Mouse (Mus musculus): ENCODE results near the gene Nxpe4.
"Not testable (repeated sequence)": the region's sequence is repeated elsewhere in the genome, so short reads cannot be mapped to it uniquely, and the experiment has no call there.

Gene Nxpe4

DNA sequence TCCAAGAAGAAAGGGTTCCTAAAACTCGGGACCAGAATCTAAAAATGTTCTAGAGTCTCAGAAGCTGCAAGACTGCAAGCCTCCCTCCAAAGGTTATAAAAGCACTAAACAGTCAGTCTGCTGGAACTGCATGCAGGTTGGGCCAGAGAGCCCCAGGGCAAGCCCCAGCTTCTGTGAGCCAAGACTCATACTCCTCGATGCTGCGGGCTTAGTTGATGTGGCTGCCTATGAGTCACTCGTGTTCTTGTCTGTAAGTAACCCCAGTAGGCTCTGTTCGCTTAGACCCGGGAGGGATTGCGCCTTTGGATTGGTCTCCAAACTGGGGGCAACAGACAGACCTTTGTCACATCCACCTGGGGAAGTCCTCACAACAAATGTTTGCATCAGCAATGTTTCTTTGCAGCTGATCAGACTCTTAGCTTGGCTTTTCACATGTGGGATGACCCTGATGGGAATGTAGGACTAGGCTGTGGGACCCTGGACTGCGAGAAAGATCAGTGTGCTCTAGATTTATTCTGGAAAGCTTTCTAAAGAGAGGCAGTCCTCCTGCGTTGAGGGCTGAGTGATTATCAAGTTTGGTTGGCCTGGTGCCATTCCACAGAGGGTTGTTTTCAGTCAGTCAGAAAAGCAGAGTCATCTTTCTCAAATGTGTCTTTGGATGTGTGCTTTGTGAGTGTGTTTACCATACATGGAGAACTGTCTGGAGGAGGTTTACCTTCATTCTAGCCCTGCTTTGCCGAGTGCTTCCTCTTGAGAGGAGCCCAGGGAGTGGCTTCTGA, 245.9 kb downstream of the Nxpe4 start:
- DNase-seq (ENCODE audit: low read depth, low spot score): no peak

DNA sequence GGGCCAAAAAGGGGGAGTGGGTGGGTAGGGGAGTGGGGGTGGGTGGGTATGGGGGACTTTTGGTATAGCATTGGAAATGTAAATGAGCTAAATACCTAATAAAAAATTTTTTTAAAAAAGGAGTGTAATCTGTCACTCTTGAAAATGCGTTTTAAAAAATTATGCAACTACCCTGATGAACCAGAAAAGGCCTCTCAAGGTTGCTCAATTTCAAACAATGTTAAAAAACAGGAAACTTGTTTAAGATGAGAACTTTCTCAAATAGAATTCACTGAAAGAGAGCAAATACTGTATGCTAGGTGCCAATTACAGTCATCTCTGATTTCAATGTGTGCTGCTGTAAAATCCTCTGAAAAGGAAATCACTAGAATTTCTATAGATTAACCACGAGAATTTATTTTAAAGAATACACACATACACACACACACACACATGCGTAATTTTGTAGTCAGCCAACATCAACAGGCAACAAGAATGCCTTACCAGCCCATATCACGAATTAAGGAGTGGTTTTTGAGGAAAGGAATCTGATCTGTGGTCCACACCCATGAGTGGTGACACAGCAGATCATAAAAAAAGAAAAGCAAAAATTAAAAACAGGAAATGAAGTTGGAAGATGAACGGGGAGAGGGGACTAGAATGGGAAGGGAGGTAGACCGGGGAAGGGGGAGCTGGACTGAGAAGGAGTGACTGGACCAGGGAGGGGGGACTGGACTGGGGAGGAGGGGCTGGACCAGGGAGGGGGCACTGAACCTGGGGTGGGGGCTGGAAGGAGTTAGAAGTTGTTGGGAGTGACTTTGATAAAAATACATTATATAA, 248.6 kb downstream of the Nxpe4 start:
- no peak for DNase-seq (ENCODE audit: low read depth, low spot score)

DNA sequence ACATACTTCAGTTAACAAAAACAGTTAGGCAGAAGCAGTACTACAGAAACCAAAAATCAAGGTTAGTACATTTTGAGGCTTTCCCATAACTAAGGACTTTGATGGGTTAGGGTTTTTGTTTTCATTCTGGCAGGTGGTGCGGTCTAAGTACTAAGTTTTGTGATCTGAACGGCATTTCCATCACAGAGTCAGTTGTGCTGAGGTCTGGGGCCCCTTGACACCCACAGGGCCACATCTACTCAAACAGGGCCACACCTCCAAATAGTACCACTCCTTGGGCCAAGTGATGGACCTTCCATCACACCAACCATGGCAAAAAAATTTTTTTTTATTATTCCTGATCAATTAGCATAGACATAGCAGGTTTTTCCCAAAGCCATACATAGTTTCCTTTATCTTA, 251.8 kb downstream of the Nxpe4 start:
- DNase-seq (ENCODE audit: low read depth, low spot score): no peak

DNA sequence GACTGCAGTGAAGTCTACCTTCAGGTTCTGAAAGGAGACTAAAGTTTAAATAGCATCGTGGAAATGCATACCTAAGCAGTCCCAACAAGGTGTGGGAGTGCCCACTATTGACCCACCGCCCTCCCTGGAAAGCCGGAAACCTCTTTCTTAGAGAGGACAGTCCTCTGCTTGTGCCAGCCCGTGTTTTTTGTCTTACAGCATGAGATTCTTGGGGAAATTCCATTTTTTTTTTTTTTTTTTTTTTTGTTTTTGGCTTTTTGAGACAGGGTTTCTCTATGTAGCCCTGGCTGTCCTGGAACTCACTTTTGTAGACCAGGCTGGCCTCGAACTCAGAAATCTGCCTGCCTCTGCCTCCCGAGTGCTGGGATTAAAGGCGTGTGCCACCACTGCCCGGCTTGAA, 255.5 kb downstream of the Nxpe4 start:
- not testable (repeated sequence) for DNase-seq (ENCODE audit: low read depth, low spot score)

DNA sequence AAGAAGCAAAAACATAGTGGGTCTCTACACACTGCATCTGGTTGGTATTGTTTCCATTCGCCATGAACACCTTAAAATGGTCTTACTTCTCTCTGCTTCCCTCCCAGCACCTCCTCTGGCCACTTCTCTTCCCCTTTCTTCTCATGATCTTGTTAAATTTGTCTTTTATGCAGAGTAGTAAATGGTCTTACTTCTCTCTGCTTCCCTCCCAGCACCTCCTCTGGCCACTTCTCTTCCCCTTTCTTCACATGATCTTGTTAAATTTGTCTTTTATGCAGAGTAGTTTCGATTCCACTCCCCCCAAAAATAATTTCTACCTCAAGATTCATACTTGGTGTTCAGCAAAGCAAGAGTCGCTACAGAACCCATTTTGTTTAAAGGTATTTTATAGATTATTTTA, 256.2 kb downstream of the Nxpe4 start:
- peak; percentile 62 for DNase-seq (ENCODE audit: low read depth, low spot score)

DNA sequence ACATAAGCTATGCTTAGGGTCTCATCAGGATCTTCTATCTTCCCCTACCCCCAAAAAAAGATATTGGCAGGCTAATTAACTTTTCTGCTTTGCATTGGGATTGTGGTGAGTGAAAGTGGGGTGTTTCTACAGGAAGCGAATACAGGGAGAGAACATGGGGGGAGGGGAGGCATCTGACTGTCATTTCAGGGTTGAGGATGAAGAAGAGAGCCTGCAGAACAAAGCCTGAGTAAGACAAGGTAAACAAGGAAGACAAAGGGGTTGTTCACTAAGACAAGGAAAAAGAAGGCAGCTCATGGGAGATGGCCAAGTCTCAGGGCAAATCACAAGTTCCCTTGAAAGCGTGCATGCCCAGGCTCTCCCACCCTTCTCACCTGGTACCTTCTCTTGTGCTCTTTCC, 256.6 kb downstream of the Nxpe4 start:
- DNase-seq (ENCODE audit: low read depth, low spot score): no peak

- peak; percentile 14 for DNase-seq (ENCODE audit: low read depth, low spot score)
These were observed 257.0 kb downstream of the Nxpe4 start for GRCm38 (mm10) chr9:48418829-48419228.

DNA sequence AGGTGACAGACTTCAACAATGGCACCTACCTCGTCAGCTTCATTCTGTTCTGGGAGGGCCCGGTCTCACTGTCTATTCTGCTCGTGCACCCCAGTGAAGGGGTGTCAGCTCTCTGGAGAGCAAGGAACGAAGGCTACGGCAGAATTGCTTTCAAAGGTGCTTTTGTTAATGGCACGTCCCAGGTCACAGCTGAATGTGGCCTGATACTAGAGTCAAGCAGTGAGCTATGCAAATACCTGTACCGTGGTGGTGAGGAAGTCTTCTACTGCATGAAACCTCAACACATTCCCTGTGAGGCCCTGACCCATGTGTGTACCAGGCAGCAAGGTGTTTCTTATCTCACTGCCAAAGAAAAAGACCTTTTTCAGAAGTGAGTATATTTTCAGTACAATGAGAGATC, 258.6 kb downstream of the Nxpe4 start:
- peak; percentile 75 for DNase-seq (ENCODE audit: low read depth, low spot score)

- DNase-seq (ENCODE audit: low read depth, low spot score): peak; percentile 58
These were observed 259.2 kb downstream of the Nxpe4 start for GRCm38 (mm10) chr9:48421029-48421428.

GRCm38 (mm10) chr9:48421561-48421960, 259.7 kb downstream of the Nxpe4 start:
- DNase-seq (ENCODE audit: low read depth, low spot score): peak; percentile 34

DNA sequence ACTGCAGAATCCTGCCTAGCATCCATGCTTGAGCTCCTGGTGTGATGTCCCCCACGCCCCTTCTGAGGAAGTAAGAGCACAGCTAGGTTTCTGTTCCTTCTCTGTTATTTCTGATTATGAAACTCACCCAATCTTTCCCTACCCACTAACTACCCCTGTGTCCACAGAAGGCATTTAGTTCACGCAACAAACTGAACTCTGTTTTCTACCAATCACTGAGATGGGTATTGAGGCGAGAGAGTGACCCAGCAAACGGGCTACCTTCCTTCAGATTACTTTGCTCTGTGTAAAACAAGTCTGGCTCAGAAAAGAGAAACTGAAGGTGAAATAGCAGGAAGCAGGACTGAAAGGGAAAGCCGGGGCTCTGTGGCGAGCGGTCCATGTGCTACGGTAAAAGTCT, 260.6 kb downstream of the Nxpe4 start:
- DNase-seq (ENCODE audit: low read depth, low spot score): peak; percentile 81

- peak; percentile 41 for DNase-seq (ENCODE audit: low read depth, low spot score)
These were observed 261.4 kb downstream of the Nxpe4 start for GRCm38 (mm10) chr9:48423256-48423655.

DNA sequence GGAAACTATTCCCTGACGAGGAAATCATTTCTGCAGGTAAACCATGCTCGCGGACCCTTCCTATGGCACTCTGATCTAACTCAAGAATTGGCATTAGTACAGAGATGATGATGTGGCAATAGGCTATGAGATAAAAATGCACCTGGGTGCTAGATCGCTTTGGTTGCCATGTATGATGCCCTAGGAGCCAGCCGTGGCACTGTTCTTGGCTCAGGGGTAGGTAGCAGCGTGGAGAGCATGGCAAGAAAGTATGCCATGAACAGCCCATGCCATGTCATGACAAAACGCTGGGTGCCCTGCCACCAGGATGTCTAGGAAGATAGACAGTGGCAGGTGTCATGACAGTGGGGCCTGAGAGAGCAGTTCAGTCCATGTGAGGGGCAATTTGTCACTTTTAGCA, 265.4 kb downstream of the Nxpe4 start:
- DNase-seq (ENCODE audit: low read depth, low spot score): no peak

GRCm38 (mm10) chr9:48432449-48432848, 270.6 kb downstream of the Nxpe4 start:
- DNase-seq (ENCODE audit: low read depth, low spot score): peak; percentile 59

- DNase-seq (ENCODE audit: low read depth, low spot score): peak; percentile 77
These were observed 282.1 kb downstream of the Nxpe4 start for GRCm38 (mm10) chr9:48443873-48444272.

- no peak for DNase-seq (ENCODE audit: low read depth, low spot score)
These were observed 283.0 kb downstream of the Nxpe4 start for GRCm38 (mm10) chr9:48444821-48445220.

- peak; percentile 61 for DNase-seq (ENCODE audit: low read depth, low spot score)
These were observed 286.0 kb downstream of the Nxpe4 start for GRCm38 (mm10) chr9:48447783-48448209.
